Mouse (Mus musculus) kidney, adult 2 months (tissue): ENCODE data around the gene Myh7b.

Experiments used
- CTCF ChIP-seq: fragments of 200-500 bp; conservative IDR thresholded peaks from 2 replicates; pipeline ENCODE4 v1.5.1; 2011; ENCODE audit warnings: low read depth, mild to moderate bottlenecking, control low read depth, low read length, moderate library complexity, mixed read lengths; ENCODE audit not compliant: insufficient read depth, insufficient read length
- POLR2A ChIP-seq: fragments of 200-500 bp; IDR thresholded peaks from one replicate; pipeline ENCODE4 v1.6.1; 2011; ENCODE audit warnings: low read depth, low read length, control low read depth

DNA sequence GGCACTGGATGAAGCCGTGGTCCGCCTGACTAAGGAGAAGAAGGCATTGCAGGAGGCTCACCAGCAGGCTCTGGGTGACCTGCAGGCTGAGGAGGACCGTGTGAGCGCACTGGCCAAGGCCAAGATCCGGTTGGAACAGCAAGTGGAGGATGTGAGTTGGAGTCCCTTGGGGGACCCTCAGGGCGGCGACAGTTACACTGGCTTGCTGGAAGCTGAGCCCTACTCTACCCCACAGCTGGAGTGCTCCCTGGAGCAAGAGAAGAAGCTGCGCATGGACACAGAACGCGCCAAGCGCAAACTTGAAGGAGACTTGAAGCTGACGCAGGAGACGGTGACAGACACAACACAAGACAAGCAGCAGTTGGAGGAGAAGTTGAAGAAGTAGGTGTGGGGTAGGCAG is 17.5 kb downstream of the Myh7b start:
- no peak for TF ChIP-seq CTCF
- no peak for TF ChIP-seq POLR2A
